12 mouse cellular contexts compared by ENCODE assay signal in genomic region chr5:124194386-124195084, GRCm38 (mm10). TPM values are rescaled to one million over a fixed set of nuclear protein-coding genes. Genes with fewer than 3 reads are reported as not detected.
DNase-seq lines count a peak whose midpoint lies in the region; ATAC-seq and TF ChIP-seq lines count a peak whose summit lies in the region.
"Had no signal": no experiment of that assay in that cellular context is flagged by ENCODE, and none has a peak within 500 bp of the region (broad histone marks: within the 10 kb centered on the region; RNA-seq: fewer than 3 reads in every experiment).

No protein-coding gene starts in this region.

- H3K27ac ChIP-seq in liver, adult 2 months (replicated peaks; ENCODE audit: insufficient read depth, low read depth, low read length): peak overlapping the region; percentile 18
- H3K27ac ChIP-seq in liver, postnatal 0 days (ENCODE audit: low read depth): no peak overlapping the region
- H3K27ac ChIP-seq: embryonic facial prominence, embryonic 12.5 days; liver, embryonic 15.5 days had no signal

- no peak for TF ChIP-seq CTCF in liver, adult 2 months (IDR thresholded peaks at IDR 0.05; ENCODE audit: low read depth, low read length)
- TF ChIP-seq CTCF in liver, postnatal 0 days (IDR thresholded peaks at IDR 0.05; ENCODE audit: low read depth): no peak

- no peak for TF ChIP-seq POLR2A in liver, adult 2 months (IDR thresholded peaks at IDR 0.05; ENCODE audit: extremely low read depth, insufficient read depth, low read length)

- no peak for TF ChIP-seq EP300 in liver, postnatal 0 days (IDR thresholded peaks at IDR 0.05; ENCODE audit: low read depth)

- H3K9me3 ChIP-seq in liver, postnatal 0 days (ENCODE audit: low read length): no peaks in the 10 kb centered on the region
- H3K9me3 ChIP-seq: embryonic facial prominence, embryonic 12.5 days; liver, embryonic 15.5 days; megakaryocyte, embryonic 14.5 days had no signal

- no peak for ATAC-seq in liver, postnatal 0 days
- ATAC-seq in cerebellum, adult (ENCODE audit: insufficient number of reproducible peaks, low FRiP score, low TSS enrichment): no peak

- peak; percentile 77 for DNase-seq in gastrocnemius, adult 18-20 months (ENCODE audit: low spot score)
- no peak for DNase-seq in gastrocnemius, postnatal 36 days
- peak; percentile 71 for DNase-seq in liver, adult 2 months (ENCODE audit: extremely low read depth, low read depth, low spot score)
- DNase-seq in liver, postnatal 0 days: no peak
- DNase-seq in gastrocnemius, adult 8-10 months (ENCODE audit: low spot score in 2 of 2): peak; percentile 49 to 65
- DNase-seq in retina, postnatal 1 day: peak; percentile 90
- DNase-seq in right cerebral cortex, postnatal 4 days: no peak
- DNase-seq: layer of hippocampus, postnatal 36 days had no signal

- no peak overlapping the region for H3K4me2 ChIP-seq in liver, postnatal 0 days (ENCODE audit: low read depth, low read length)
- H3K4me2 ChIP-seq: embryonic facial prominence, embryonic 12.5 days; liver, embryonic 15.5 days had no signal

- no peak overlapping the region for H3K4me3 ChIP-seq in liver, adult 2 months (ENCODE audit: insufficient read depth, low read depth, low read length)
- no peak overlapping the region for H3K4me3 ChIP-seq in liver, postnatal 0 days (ENCODE audit: low read depth, low read length)
- H3K4me3 ChIP-seq: embryonic facial prominence, embryonic 12.5 days; liver, embryonic 15.5 days; megakaryocyte, embryonic 14.5 days had no signal

- intact Hi-C loops in gastrocnemius, postnatal 36 days (cut with DNase I): no loop called here

- H3K79me2 ChIP-seq in liver, adult 2 months (ENCODE audit: control insufficient read depth, insufficient read depth, low read length): peaks cover 35% of the 10 kb centered on the region; the same call in 1 of the 2 replicates

- H3K27me3 ChIP-seq in liver, adult 2 months (ENCODE audit: control insufficient read depth, insufficient read depth, low read length): no peaks in the 10 kb centered on the region
- H3K27me3 ChIP-seq in liver, postnatal 0 days (ENCODE audit: insufficient read depth, low read length): no peaks in the 10 kb centered on the region
- H3K27me3 ChIP-seq: embryonic facial prominence, embryonic 12.5 days; liver, embryonic 15.5 days; megakaryocyte, embryonic 14.5 days had no signal

- WGBS in liver, adult 2 months: 39% methylated on average over 11 of the region's 11 CpGs
- 79% methylated on average over 11 of the region's 11 CpGs for WGBS in liver, postnatal 0 days (ENCODE audit: insufficient replicate concordance)

- peak overlapping the region; percentile 19; the same call in 1 of the 2 replicates for H3K9ac ChIP-seq in liver, adult 2 months (ENCODE audit: low read depth, low read length)
- H3K9ac ChIP-seq in liver, postnatal 0 days (replicated peaks): no peak overlapping the region
- H3K9ac ChIP-seq: embryonic facial prominence, embryonic 12.5 days; liver, embryonic 15.5 days had no signal

- peaks cover 25% of the 10 kb centered on the region for H3K4me1 ChIP-seq in liver, adult 2 months (ENCODE audit: control insufficient read depth, insufficient read depth, low read length)
- peaks cover 16% of the 10 kb centered on the region for H3K4me1 ChIP-seq in liver, postnatal 0 days (ENCODE audit: insufficient read depth)

- no peaks in the 10 kb centered on the region for H3K36me3 ChIP-seq in liver, adult 2 months (ENCODE audit: control insufficient read depth, insufficient read depth, low read length)
- no peaks in the 10 kb centered on the region for H3K36me3 ChIP-seq in liver, postnatal 0 days (replicated peaks; ENCODE audit: insufficient read depth, low read length)
- H3K36me3 ChIP-seq: embryonic facial prominence, embryonic 12.5 days; liver, embryonic 15.5 days had no signal

RNA-seq across cellular contexts. Expression of gene Pitpnm2, which starts 55.0 kb away (rescaled TPM):
- 10 to 100 TPM; 19.6 to 20.9 TPM for total RNA-seq in gastrocnemius, adult 18-20 months (2021)
- total RNA-seq in gastrocnemius, postnatal 36 days (2021): 10 to 100 TPM; 18.0 to 19.3 TPM
- total RNA-seq in liver, adult 2 months (2014; rRNA removed): 10.6 and 13.9 TPM in 2 replicates
- polyA plus RNA-seq in liver, adult 2 months (2012; rRNA removed): 25.5 and 30.3 TPM in 2 replicates
- 2.1 and 2.4 TPM in 2 replicates for polyA plus RNA-seq in liver, postnatal 0 days (2015; fragmentation: Nextera tagmentation; extraction: Ambion mirVana)
- total RNA-seq in gastrocnemius, adult 8-10 months (2022): 10 to 100 TPM; 19.3 to 22.4 (median 20.8) TPM

Comparison
In these comparisons a context has a peak if more than half of its experiments do, and no peak if none do; other contexts are left out.
1. DNase-seq: peak in gastrocnemius, adult 18-20 months (single experiment), liver, adult 2 months (single experiment), gastrocnemius, adult 8-10 months (2 of 2) and retina, postnatal 1 day (single experiment); none in gastrocnemius, postnatal 36 days (0 of 2), liver, postnatal 0 days (single experiment) and right cerebral cortex, postnatal 4 days (single experiment).